Mouse (Mus musculus) thymus, adult 18-20 months (tissue): ENCODE measurements around the gene Mvb12b.
A peak's percentile ranks its signal among the peaks of the same experiment; 100 is the strongest.

Experiments used
- DNase-seq, 2 experiments: peaks; one replicate each; pipeline ENCODE4 v3.0.0; 2022; ENCODE audit warnings: mixed read lengths in 2 of 2

Gene Mvb12b

DNA sequence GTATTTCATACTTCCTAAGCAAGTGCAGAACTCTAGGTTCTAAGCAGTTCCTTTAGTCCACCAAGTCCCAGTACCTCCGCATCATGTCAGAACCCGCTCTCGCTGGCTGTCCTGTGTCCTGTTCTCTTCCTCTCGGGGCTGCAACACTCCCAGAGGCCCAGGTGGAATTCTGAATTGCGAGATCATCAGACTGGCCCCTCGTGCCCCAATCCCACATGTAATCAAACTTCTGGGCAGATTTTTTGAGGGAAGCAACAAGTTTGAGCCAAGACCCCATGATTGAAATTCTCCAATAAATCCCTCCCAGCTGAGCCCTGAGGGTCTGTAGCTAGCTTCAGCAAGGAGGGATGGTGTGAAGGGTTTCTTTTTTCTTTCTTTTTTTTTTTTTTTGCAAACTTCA lies 169.2 kb downstream of the Mvb12b start:
- no peak for DNase-seq

DNA sequence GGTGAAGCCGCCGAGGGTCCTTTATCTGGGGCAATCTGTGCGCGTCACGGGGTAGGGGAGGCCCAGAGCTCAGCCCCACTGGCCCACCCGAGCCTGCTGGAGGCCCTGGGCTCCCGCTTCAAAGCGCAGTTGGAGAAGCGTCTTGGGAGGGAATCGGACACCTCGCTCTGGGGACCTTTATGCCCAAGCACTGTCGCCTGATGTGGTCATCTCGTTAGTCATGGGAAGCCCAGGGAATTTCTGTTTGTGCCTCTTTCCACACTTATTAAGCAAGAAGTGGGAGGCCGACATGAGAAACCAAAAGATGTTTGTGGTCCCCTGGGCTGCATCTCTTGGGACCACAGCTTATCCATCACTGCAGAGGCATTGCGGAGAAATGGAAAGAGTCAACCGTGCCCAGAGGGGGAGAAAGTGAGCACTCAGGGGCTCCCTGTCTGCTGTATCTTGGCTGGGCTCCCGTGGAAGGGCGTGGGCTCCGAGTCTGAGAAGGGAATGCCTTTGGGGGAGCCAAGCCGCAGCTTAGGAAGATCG lies 169.9 kb downstream of the Mvb12b start:
- no peak for DNase-seq

DNA sequence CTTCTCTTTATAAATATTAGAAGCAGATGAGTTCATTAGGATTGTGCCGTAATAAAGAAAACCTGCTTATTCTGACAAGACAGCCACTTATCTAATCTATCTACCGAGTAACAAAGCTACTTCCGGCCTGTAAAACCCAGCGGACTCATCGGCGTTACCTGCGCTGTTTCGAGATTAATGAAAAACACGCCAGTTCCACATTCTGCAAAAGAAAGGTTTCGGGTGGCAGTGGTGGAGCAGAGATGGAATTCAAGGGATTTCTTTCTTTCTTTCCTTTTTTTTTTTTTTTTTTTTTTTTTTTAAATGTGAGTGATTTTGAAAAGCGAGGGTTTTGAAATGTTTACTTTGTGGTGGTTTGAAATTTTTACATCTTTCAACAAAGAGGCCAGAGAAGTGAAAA lies 170.4 kb downstream of the Mvb12b start:
- no peak for DNase-seq

DNA sequence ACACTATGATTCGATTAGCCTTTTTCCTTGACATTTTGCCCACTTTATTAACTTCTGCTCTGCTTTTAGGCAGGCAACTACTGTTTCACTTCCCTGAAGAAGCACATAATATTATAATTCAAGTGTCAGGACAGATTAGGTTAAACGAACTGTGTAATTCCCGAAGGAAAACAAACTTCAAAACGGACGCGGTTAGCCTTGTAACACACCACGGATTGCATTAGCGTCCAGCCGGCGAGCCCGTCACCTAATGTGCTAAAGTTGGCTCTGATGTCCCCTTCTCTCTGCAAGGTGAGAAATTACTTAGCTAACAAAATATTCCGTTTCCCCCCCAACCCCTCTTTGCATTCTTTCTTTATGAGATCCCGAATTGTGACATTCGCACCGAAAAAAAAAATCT lies 170.9 kb downstream of the Mvb12b start:
- no peak for DNase-seq

DNA sequence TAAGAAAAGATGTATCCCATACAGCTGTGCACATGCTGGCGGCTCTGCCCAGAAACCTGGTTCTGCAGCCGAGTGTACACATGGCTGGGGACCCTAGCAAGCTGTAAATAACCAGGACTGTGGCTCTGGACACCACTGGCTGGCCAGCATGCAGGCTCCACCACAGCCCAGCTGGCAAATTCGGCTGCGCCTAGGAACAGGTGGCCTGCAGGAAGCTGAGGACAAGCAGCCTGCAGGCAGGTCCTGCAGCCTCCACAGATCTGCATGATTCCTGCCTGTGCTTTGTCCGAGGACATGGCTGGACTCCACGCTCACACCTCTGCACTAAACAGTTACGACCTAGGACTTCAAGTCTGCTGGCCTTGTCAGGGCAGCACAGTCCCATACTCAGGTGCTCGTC lies 172.8 kb downstream of the Mvb12b start:
- DNase-seq, result no peak

DNA sequence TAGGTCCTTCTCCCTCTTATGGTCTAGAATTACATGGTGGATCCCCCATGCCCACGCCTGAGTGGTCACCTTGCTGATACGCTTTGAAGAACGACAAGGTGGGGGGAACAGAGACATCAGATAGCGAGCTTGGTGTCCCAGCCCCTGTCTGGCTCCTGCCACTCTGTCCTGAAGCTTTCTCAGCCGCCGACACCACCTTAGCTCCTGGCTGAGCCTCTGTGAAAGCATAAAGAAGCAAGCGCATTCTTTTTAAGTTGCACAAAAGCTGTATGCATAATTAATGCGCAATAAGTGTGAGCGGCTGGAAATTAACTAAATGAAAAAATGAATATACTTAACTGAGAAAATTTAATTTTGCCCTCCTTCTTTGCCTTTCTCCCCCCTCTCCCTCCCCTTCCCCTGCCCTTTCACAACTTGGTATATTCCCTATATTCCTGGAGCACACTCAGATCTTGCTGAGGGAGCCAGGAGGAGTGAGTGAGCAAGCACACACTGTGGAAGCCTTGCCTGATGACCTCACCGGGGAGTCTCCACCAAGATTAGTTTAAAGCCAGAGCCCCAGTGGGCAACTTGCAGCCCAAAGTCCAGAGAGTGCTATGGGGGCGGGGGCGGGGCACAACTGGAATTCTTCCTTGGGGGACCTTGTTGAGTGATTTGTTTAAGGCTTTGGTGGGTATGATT lies 174.0 kb downstream of the Mvb12b start:
- no peak for DNase-seq

DNA sequence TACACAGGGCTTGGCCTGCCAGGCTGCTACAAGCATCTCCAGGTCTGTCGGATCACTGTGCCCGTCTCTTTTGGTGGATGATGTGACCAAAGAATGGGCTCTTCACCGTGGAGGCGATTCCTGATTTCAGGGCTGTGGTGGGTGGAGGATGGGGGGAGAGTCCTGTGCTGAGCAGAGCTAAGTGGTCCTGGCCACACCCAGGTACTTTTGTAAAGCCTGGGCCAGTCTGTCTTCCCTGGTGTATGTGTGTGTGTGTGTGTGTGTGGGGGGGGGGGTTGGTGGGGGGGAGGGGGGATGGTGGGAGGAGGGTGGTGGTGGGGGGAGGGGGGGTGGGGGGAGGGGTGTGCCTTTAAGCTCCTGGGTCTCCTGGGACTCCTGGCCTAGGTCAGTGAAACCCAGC lies 174.9 kb downstream of the Mvb12b start:
- DNase-seq, result no peak

DNA sequence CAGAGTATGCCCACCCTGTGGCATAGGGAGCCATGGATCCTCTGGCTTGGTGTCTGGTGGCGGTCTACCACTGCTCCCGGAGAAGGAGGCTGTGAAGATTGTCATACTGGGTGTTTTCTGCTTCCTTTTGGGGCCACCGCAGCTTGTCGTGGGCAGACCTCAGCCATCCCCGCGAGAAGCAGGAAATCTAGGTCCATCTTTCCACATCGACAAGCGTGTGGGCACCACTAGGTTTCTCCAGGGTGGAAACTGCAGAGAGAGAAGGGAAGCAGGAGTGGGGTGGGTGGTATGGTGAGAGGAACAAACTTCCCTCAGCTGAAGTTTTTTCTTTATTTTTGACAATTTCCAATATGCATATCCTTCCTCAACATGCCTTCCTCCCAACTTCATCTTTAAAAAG lies 178.9 kb downstream of the Mvb12b start:
- no peak for DNase-seq

DNA sequence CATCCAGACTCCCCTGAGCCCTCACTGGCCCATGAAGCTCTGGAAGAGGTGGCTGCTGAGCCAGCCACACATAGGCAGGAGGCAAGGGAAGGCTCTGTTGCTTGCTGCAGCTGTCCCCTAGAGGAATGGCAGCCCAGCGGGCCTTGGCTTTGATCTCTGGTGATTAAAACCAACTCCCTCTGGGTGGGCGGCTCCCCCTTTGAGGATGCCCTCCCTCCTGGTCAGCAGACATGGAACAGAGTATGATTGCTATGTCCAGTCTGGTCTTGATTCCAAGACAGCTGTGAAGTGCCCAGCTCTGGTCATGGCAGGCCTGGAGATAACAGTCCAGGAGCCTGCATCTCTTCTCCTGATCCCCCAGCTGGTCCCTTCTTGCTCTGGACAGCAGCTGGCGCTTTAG lies 179.7 kb downstream of the Mvb12b start:
- no peak for DNase-seq

DNA sequence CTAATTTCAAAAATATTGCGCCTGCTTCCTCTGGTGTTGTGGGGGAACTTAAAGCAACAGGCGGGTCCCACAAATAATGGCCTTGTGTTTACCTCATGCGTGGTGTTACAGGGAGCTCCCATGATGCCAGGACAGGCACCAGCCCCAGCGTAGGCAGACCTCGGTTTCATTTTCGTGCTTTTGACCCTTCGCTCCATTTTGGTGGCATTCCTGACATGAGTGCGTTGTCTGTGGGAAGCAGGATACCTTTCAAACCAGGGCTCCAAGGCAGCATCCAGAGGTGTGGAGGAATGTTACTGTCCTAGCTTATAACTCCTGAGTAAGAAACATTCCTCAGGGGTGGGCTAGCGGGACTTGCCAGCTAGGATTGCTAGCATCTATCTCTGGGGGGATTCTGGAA lies 181.3 kb downstream of the Mvb12b start:
- DNase-seq, result no peak

DNA sequence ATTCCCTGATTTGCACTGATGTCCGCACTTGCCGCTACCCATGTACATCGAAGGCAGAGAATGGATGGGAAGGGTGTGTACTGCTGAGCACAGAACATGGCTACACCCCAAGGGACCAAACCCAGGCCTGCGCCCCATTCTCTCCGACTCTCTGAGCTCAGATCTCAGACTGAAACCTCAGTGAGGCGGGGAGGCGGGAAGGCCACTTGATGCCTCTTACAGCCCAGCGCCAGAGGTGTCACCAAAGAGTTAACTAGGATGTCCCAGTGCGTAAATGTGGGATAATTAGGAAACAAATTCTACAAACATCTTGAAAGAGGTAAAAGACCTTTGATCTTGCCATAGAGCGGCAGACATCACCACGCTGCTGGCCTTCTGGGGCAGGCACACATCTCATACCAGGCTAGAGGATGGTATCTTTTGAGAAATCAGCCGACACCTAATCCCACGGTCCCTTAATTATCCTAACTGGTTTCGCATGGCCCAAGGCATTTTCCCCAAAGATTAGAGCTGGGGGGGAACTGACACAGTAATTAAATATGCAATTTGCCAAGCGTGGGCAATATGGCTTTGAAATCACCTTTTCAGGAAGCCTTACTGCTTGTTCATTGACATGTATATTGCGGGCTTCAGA lies 181.9 kb downstream of the Mvb12b start:
- DNase-seq, result no peak

DNA sequence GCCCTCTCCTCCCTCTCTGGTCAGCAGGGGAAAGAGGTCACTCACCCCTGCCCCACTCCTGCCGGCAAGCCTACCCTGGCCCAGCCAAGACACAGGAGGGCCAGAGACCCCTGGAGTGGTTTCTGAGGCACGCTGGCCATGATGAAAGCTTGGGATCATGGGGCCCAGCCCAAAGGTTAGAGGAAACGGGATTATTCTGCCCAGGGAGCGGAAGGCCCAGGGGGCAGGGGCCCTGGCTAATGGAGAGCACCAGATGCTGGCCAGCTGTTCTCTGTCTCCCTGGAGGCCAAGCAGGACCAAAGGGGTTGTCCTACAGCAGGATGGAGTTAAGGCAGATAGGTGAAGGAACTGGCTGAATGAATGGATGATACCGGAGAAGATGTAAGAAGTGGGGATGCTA lies 184.5 kb downstream of the Mvb12b start:
- no peak for DNase-seq

DNA sequence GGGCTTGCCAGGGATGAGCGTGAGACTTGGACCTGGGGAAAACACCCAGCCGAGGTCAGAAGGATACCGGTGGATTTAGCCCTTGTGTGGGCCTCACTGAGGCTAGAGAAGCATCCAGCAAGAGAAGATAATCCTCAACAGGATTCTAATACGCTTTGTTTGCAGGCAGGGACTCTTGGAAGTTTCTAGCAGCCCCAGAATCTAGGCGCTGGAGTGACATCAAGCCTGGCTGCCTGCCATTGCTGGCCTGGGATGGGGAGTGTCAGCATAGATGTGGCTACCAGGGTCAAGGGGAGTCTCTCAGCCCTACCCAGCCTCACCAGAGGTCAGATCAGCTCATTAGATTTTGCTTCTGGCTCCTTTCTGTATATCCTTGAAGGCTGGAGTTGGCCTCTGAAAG lies 185.0 kb downstream of the Mvb12b start:
- no peak for DNase-seq

DNA sequence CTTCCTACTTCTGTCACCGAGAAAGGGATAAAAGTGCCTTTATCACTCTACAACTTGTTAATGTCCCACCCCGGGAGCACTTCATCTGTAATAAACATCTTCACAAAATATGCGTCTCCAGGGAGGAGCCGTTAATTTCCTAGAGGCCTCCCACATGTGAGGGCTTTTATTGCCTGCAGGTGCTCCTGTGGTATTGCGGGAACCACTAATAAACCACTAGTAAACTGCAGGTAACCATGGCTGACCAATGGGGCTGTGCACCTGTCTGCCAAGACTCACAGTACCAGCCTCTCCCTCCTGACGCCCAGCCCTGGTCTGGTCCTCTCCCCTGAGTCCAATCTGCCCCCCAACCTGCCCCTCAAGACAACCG lies 186.3 kb downstream of the Mvb12b start:
- no peak for DNase-seq

DNA sequence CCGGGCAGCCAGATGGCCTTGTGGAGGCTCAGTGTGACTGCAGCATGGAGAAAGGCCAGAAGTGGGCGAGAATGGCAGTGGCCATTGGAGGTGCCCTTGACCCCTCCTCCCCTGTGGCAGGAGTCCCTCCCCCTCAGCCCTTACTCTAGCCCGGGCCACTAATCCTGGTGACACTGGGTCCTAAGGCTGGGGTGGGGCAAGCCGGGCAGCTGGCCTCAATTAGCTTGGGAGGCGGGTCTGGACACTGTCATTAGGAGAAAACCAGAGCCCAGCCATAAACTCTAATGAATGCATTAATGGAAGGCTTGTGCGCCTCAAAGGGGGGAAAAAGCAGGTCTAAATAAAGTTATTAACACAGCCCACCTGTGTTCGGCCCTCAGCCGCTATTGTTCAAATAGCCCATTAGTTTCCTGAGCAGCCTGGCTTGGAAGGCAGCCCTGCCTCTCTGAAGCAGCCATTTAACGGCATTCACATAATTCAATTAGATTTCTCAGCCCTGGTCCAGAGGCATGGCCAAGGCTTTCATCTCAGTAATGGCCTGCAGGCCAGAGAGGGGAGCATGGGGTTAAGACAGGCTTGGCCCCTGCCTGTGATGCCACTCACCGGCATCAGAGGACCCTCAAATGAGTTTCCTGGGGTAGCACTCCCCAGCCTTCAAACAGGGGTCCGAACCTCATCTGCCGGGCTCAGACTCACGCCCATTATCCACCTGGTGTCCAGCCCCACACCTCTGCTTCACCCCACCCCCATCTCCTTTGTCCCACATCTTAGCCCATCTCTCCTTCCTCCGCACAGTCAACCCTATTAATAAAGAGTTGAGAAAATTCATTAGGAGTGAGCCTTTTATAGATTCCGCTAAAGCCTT lies 186.9 kb downstream of the Mvb12b start:
- DNase-seq, result no peak

DNA sequence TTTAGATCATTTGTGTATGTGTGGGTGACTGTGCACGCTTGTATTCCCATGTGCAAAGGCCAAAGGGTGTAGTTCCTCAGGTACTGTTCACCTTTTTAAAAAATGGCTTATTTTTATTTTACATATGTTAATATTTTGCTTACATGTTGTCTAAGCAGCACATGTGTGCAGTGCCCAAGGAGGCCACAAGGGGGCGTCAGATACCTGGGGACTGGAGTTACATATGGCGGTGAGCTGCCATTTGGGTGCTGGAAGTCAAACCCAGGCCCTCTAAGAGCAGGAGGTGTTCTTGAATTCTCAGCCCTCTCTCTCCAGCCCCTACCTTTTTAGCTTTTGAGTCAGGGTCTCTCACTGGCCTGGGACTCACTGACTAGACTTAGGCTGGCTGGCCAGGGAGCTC lies 188.8 kb downstream of the Mvb12b start:
- DNase-seq, result no peak

DNA sequence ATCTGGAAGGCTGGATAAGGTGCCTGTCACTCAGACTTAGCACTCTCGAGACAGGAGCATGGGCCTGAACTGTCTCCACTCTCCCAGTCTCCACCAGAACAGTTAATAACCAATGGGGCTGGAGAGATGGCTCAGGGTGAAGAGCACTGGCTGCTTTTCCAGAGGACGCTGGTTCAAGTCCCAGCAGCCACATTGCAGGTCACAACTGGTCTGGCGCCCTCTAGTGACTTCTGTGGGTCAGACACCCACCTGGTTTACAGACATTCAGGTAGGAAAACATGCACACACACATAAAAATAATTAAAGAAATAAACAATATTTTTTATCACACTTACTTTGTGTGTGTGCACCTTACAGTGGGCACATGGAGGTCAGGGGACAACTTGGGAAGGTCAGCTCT lies 191.3 kb downstream of the Mvb12b start:
- no peak for DNase-seq

DNA sequence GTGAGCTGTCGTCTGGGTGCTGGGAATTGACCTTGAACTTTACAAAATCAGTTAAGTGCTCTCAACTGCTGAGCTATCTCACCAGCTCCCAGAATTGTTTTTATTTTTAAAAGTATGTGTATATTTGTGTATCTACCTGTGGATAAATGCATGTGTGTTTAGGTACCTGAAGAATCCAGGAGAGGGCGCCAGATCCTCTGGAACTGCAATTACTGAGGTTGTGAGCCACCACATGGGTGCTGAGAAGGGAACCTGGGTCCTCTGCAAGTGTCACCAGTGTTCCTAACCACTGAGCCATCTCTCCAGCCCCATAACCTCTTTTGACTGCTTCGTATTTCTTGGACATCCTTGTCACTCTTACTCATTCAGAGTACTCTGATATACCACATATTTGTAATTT lies 193.8 kb downstream of the Mvb12b start:
- DNase-seq, result no peak

DNA sequence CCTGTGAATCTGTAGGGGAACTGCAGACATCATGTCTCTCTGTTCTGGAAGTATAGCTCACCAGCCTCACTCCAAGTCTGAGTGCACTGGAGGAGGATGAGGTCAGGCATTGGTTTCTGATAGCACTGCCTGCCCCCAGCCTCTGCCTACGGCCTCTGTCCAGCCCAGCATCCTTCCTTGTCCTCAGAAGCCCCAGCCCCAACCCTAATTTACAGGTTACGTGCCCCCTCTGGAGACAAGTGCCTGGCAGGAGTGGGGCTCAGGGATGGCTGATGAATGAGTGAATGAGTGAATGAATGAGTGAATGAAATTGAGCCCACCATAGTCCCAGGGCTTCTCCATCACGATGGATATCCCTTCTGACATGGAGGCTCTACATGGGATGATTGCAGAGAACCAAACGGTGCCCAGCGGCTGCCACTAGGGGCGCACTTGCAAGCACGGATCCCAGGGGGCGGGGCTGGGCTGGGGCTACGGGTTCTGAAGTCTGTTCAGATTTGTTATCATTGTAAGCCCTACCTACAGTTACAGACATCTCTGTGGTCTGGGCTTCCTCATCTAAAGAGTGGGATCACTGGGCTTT lies 197.8 kb downstream of the Mvb12b start:
- DNase-seq, result no peak

DNA sequence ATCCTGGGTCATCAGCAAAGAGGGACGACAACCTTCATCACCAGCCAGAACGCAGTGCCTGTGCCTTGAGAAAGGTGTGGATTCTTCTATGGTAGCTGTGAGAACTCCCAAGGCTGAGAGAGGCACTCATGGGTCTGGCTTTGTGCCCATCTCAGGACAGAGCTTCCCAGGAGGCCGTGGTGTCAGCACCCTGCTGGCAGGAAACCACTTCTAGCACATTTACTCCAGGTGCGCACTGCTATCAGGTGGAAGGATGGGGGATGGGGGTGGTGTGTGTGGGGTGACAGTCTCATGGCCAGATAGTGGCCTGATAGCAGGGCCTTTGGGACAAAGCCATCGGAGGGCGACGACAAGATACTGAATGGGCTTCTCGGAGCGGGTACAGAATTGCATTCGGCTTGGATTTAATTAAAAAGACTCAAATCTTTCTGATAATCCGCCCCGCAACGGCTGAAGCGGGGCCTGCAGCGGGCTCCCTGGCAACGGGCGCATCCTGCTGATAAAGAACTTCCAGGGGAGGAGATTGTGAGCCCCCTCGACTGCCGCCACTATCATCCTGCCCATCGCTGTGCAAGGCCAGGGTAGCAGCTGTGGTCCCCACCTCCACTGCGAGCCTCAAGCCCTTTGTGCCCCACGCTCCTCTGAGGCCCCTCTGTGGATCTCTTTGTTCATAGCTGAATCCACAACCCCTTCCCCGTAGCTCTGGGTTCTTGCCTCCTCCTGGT lies 198.4 kb downstream of the Mvb12b start:
- DNase-seq, result no peak

DNA sequence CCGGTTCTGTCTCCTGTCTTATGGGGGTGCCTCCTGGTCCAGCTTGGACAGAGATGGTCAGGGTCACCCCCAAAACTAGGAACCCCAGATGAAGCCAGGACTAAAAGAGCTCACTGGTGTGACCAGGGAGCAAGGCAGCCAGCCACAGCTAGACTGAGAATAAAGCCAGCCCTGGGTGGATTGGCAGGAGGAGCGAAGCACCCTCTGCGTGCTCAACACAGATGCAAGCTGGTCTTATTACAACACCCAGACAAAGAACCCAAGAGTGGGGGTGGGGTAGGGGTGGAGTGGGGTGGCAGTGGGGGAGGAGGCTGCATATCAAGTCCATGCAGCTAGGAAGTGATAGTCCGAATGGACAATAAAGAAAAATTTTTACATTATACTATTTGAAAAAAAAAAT lies 204.2 kb downstream of the Mvb12b start:
- DNase-seq, result no peak

DNA sequence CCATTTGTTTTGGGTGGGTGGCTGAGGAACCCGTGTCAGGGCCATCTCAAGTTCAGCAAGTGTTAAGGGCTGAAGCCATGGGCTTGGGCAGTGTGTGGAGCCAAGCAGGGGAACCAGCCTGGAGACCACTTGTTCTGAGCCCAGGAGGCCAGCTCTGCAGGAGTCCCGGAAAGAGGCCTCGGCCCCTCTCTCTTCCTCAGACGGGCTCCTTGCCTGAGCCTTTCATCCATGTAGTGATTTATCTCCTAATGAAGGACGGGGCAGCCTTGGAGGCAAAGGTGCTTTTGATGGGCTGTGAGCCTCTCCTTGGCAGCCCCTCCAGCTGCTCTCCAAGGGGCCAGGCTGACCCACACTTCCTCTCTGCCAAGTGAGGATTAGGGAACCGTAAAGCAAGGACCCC lies 204.7 kb downstream of the Mvb12b start:
- no peak for DNase-seq

DNA sequence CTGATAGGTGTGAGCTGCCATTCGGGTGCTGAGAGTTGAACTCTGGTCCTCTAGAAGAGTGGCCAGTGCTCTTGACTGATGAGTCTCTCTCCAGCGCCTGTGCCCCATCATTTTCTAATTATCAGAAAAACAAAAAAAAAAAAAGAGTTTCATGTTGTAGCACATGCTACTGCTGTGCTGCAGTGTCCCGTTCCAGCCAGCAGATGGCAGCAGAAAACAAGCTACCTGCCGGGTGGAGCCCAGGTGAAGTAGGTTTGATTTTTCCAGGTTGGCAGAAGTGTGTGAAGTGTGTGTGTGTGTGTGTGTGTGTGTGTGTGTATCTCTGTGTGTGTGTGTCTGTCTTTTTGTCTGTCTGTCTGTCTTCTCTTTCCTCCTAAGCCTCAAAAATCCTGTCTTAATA lies 205.5 kb downstream of the Mvb12b start:
- peak in 1 of 2 experiments; percentile 17 for DNase-seq
